Mouse (Mus musculus) brain, embryonic 14.5 days (tissue): ENCODE data around the gene Sox6.

ENCODE experiments used
- CTCF ChIP-seq: fragments of 200-500 bp; IDR thresholded peaks from 2 replicates; pipeline ENCODE4 v1.5.1; 2012; ENCODE audit warnings: inconsistent platforms, mild to moderate bottlenecking, moderate library complexity, borderline replicate concordance; ENCODE audit not compliant: insufficient read depth, insufficient read length; ENCODE audit errors: extremely low read depth
- POLR2A ChIP-seq: fragments of 200-500 bp; IDR thresholded peaks from 2 replicates; pipeline ENCODE4 v1.6.1; 2012; ENCODE audit warnings: mild to moderate bottlenecking, inconsistent platforms, borderline replicate concordance; ENCODE audit not compliant: poor library complexity, insufficient read depth, insufficient read length, severe bottlenecking; ENCODE audit errors: extremely low read depth

GRCm38 (mm10) chr7:115789116-115789823 is 249.3 kb downstream of the Sox6 start:
- TF ChIP-seq CTCF (no peak), POLR2A (no peak)
